In genomic region chr19:47444488-47444887, GRCm38 (mm10) we compare ENCODE assay signal across 27 mouse cellular contexts. TPM values are rescaled to one million over a fixed set of nuclear protein-coding genes. Genes with fewer than 3 reads are reported as not detected.
A peak's percentile ranks its signal among the peaks of the same experiment; 100 is the strongest.
DNase-seq lines count a peak whose midpoint lies in the region; ATAC-seq and TF ChIP-seq lines count a peak whose summit lies in the region.
"Had no signal": no experiment of that assay in that cellular context is flagged by ENCODE, and none has a peak within 500 bp of the region (broad histone marks: within the 10 kb centered on the region; RNA-seq: fewer than 3 reads in every experiment).

No protein-coding gene starts in this region.

- no peaks in the 10 kb centered on the region for H3K36me3 ChIP-seq in forebrain, embryonic 10.5 days (replicated peaks)
- no peaks in the 10 kb centered on the region for H3K36me3 ChIP-seq in forebrain, embryonic 11.5 days (ENCODE audit: control insufficient read depth, insufficient read depth, low read length)
- no peaks in the 10 kb centered on the region for H3K36me3 ChIP-seq in kidney, embryonic 15.5 days
- H3K36me3 ChIP-seq in stomach, postnatal 0 days (ENCODE audit: control insufficient read depth, insufficient read depth, low read length), result no peaks in the 10 kb centered on the region
- H3K36me3 ChIP-seq: forebrain, embryonic 15.5 days; heart, embryonic 12.5 days; hindbrain, embryonic 13.5 days; liver, embryonic 13.5 days; neural tube, embryonic 13.5 days had no signal

- no peak for TF ChIP-seq CTCF in stomach, postnatal 0 days (IDR thresholded peaks at IDR 0.05; ENCODE audit: low read depth)

- H3K27me3 ChIP-seq in forebrain, embryonic 10.5 days (ENCODE audit: poor library complexity, severe bottlenecking), result 0 out of 2 replicates have a peak, but pooled peaks cover 6% of the 10 kb centered on the region
- H3K27me3 ChIP-seq in forebrain, embryonic 11.5 days (ENCODE audit: control insufficient read depth, insufficient read depth, low read length), result no peaks in the 10 kb centered on the region
- H3K27me3 ChIP-seq in kidney, embryonic 15.5 days, result no peaks in the 10 kb centered on the region
- no peaks in the 10 kb centered on the region for H3K27me3 ChIP-seq in stomach, postnatal 0 days (ENCODE audit: control insufficient read depth, insufficient read depth, low read length)
- H3K27me3 ChIP-seq: forebrain, embryonic 15.5 days; heart, embryonic 12.5 days; hindbrain, embryonic 13.5 days; liver, embryonic 13.5 days had no signal

- peak overlapping the region; percentile 25; the same call in 1 of the 2 replicates for H3K27ac ChIP-seq in forebrain, embryonic 10.5 days
- no peak overlapping the region for H3K27ac ChIP-seq in forebrain, embryonic 11.5 days (ENCODE audit: low read depth, low read length)
- H3K27ac ChIP-seq in kidney, embryonic 15.5 days, result no peak overlapping the region; the same call in 1 of the 2 replicates
- no peak overlapping the region for H3K27ac ChIP-seq in stomach, postnatal 0 days (replicated peaks)
- H3K27ac ChIP-seq: forebrain, embryonic 15.5 days; hindbrain, embryonic 13.5 days had no signal

- peaks cover 72% of the 10 kb centered on the region for H3K4me1 ChIP-seq in forebrain, embryonic 10.5 days
- peaks cover 8% of the 10 kb centered on the region for H3K4me1 ChIP-seq in forebrain, embryonic 11.5 days (replicated peaks; ENCODE audit: control insufficient read depth, insufficient read depth, low read length)
- peaks cover 89% of the 10 kb centered on the region for H3K4me1 ChIP-seq in kidney, embryonic 15.5 days
- H3K4me1 ChIP-seq in stomach, postnatal 0 days (replicated peaks; ENCODE audit: control insufficient read depth, insufficient read depth), result peaks cover 21% of the 10 kb centered on the region

- no peak for TF ChIP-seq EP300 in stomach, postnatal 0 days (optimal IDR thresholded peaks at IDR 0.05)

- H3K4me2 ChIP-seq in forebrain, embryonic 11.5 days (ENCODE audit: low read depth, low read length, severe bottlenecking), result no peak overlapping the region
- peak overlapping the region; percentile 26 for H3K4me2 ChIP-seq in kidney, embryonic 15.5 days
- H3K4me2 ChIP-seq in stomach, postnatal 0 days (replicated peaks; ENCODE audit: low read depth), result no peak overlapping the region
- H3K4me2 ChIP-seq: forebrain, embryonic 15.5 days; heart, embryonic 12.5 days; hindbrain, embryonic 13.5 days; liver, embryonic 13.5 days; neural tube, embryonic 13.5 days had no signal

- ATAC-seq in forebrain, embryonic 11.5 days (replicated peaks; ENCODE audit: low FRiP score), result no peak
- no peak for ATAC-seq in kidney, embryonic 15.5 days (replicated peaks; ENCODE audit: low FRiP score)
- no peak for ATAC-seq in stomach, postnatal 0 days (ENCODE audit: low FRiP score, low TSS enrichment)
- ATAC-seq: forebrain, embryonic 15.5 days had no signal

- H3K9me3 ChIP-seq in forebrain, embryonic 10.5 days, result no peaks in the 10 kb centered on the region
- no peaks in the 10 kb centered on the region for H3K9me3 ChIP-seq in forebrain, embryonic 11.5 days (ENCODE audit: control insufficient read depth, low read length)
- no peaks in the 10 kb centered on the region for H3K9me3 ChIP-seq in kidney, embryonic 15.5 days (replicated peaks)
- no peaks in the 10 kb centered on the region for H3K9me3 ChIP-seq in stomach, postnatal 0 days (ENCODE audit: control insufficient read depth, low read length)
- H3K9me3 ChIP-seq: forebrain, embryonic 15.5 days; heart, embryonic 12.5 days; hindbrain, embryonic 13.5 days; liver, embryonic 13.5 days; megakaryocyte, embryonic 14.5 days; neural tube, embryonic 13.5 days had no signal

- H3K4me3 ChIP-seq in forebrain, embryonic 10.5 days, result no peak overlapping the region
- no peak overlapping the region for H3K4me3 ChIP-seq in forebrain, embryonic 11.5 days (ENCODE audit: low read depth, low read length)
- no peak overlapping the region for H3K4me3 ChIP-seq in kidney, embryonic 15.5 days (replicated peaks)
- H3K4me3 ChIP-seq in stomach, postnatal 0 days (ENCODE audit: low read depth, low read length), result no peak overlapping the region
- H3K4me3 ChIP-seq: forebrain, embryonic 15.5 days; heart, embryonic 12.5 days; hindbrain, embryonic 13.5 days; liver, embryonic 13.5 days; megakaryocyte, embryonic 14.5 days; neural tube, embryonic 13.5 days had no signal

- no peak overlapping the region for H3K9ac ChIP-seq in forebrain, embryonic 11.5 days (ENCODE audit: low read length)
- H3K9ac ChIP-seq in kidney, embryonic 15.5 days, result no peak overlapping the region
- H3K9ac ChIP-seq in stomach, postnatal 0 days (ENCODE audit: low read length), result no peak overlapping the region
- H3K9ac ChIP-seq: forebrain, embryonic 15.5 days; heart, embryonic 12.5 days; hindbrain, embryonic 13.5 days; liver, embryonic 13.5 days; neural tube, embryonic 13.5 days had no signal

- no peak for DNase-seq in forebrain, embryonic 10.5 days (ENCODE audit: extremely low spot score, low spot score)
- no peak for DNase-seq in forebrain, embryonic 11.5 days (ENCODE audit: low spot score)
- no peak for DNase-seq in kidney, adult 11 months
- DNase-seq in embryo, embryonic 9.5 days (ENCODE audit: extremely low spot score), result peak; percentile 49
- peak; percentile 70 for DNase-seq in mesoderm, embryonic 11.5 days (ENCODE audit: low read depth, low spot score)
- DNase-seq in stomach, postnatal 0 days (ENCODE audit: low spot score), result no peak
- DNase-seq: adrenal gland, postnatal 36 days; cerebellum, adult 9-10 months; gastrocnemius, postnatal 14 days; heart, adult 11 months; heart, postnatal 10 days; kidney, adult 8-10 months; left cerebral cortex, postnatal 4 days; liver, embryonic 13.5 days; lung, adult 2 months; lung, postnatal 36 days; midbrain, embryonic 14.5 days; retina, postnatal 1 day; right cerebral cortex, postnatal 25 days; spleen, adult 18-20 months; thymus, postnatal 25 days had no signal

- WGBS in forebrain, embryonic 10.5 days, result 50% methylated on average over 12 of the region's 12 CpGs
- 52% methylated on average over 12 of the region's 12 CpGs for WGBS in forebrain, embryonic 11.5 days
- WGBS in kidney, embryonic 15.5 days, result 12% methylated on average over 12 of the region's 12 CpGs
- WGBS in stomach, postnatal 0 days, result 37% methylated on average over 12 of the region's 12 CpGs

RNA-seq across cellular contexts. Expression of gene Sh3pxd2a, which starts 19.7 kb away (rescaled TPM):
- 1.5 and 1.8 TPM in 2 replicates for polyA plus RNA-seq in forebrain, embryonic 10.5 days (2016; fragmentation: Nextera tagmentation; extraction: Ambion mirVana)
- polyA plus RNA-seq in forebrain, embryonic 11.5 days (2014; fragmentation: Nextera tagmentation; extraction: Ambion mirVana), result 5.2 and 5.4 TPM in 2 replicates
- polyA plus RNA-seq in kidney, embryonic 15.5 days (2015; fragmentation: Nextera tagmentation; extraction: Ambion mirVana), result 5.5 and 6.4 TPM in 2 replicates
- polyA plus RNA-seq in stomach, postnatal 0 days (2015; fragmentation: Nextera tagmentation; extraction: Ambion mirVana), result 3.7 and 4.3 TPM in 2 replicates

Comparison
In these comparisons a context has a peak if more than half of its experiments do, and no peak if none do; other contexts are left out.
1. DNase-seq: peak in embryo, embryonic 9.5 days (single experiment) and mesoderm, embryonic 11.5 days (single experiment); none in forebrain, embryonic 10.5 days (single experiment), forebrain, embryonic 11.5 days (single experiment), kidney, adult 11 months (single experiment) and stomach, postnatal 0 days (single experiment).